Mouse (Mus musculus): ENCODE results near the gene Ifnl2.

DNA sequence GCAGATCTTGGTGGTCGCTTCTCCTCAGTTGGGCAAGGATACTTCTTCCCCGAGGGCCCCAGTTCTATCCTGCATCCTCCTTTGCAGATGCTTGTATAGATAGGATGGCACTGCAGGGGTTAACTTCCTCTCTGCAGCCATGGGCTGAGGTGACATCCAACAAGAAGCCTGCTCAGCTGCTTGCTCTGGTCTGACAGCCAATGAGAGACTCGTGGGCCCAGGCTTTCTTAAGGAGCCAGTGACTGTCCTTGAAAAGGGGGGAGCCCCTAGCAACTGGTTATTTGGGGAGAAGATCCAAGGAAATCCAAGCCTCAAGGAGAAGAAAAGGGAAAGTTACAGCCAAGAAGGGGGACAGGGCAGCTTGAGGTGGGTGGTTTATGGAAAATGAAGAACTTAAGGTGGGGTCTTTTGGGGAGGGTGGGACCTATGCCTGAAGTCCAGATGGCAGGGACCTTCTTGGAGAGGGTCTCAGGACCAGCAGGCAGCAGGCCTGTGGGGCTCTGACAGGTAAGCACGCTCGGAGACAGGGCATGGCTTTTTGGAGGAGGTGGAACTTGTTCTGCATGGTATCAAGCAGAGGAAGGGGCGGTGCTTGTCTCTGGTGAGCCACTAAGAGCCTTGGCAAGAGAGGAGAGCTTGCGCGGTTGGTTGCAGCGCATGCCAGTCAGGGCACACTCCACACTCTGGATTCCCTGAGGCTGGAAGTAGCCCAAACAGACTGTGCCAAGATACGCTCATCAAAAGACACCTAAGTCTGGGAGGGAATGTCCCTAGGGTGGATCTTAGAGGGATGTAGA, 45.6 kb downstream of the Ifnl2 start:
- TF ChIP-seq POLR2A (IDR thresholded peaks at IDR 0.05; ENCODE audit: low read depth, low read length) = no peak
- TF ChIP-seq CTCF (IDR thresholded peaks at IDR 0.05; ENCODE audit: extremely low read depth, insufficient read length, insufficient replicate concordance, low read depth, low read length) = no peak
